Mouse (Mus musculus): ENCODE data around the gene Mdga1. TPM values are rescaled to one million over a fixed set of nuclear protein-coding genes. Genes with fewer than 3 reads are reported as not detected.

Mdga1 gene
- total RNA-seq, 2 experiments from 2014 or later = 58.1 to 60.2 TPM

GRCm38 (mm10) chr17:29831696-29832095 is 138.2 kb downstream of the Mdga1 start:
- intact Hi-C loops (cut with DNase I) = no loop called here
- no peak for DNase-seq (ENCODE audit: extremely low spot score in 1 of 2, low spot score in 2 of 2)

- intact Hi-C loops (cut with DNase I) = no loop called here
- DNase-seq (ENCODE audit: extremely low spot score in 1 of 2, low spot score in 2 of 2) = peak in 1 of 2 experiments; percentile 16
These were observed 140.8 kb downstream of the Mdga1 start for GRCm38 (mm10) chr17:29829136-29829535.

DNA sequence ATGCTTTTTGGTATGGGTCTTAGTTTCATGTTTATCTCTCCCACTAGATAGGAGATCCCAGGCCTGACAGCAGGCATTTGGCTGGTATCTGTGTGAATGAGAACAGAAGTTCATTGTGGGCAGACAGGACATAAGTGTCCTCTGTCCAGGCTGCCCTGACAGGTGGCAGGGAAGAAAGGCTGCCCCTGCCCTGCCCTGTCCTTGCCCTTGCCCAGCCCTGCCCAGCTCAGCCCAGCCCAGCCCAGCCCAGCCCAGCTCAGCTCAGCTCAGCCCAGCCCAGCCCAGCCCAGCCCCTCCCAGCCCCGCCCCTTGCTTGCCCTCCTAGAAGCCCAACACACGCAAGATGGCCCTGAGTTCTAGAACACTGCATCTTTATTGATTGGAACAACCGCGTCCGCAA is 142.3 kb downstream of the Mdga1 start:
- no peak for DNase-seq (ENCODE audit: extremely low spot score in 1 of 2, low spot score in 2 of 2)
- intact Hi-C loops (cut with DNase I) = no loop called here

DNA sequence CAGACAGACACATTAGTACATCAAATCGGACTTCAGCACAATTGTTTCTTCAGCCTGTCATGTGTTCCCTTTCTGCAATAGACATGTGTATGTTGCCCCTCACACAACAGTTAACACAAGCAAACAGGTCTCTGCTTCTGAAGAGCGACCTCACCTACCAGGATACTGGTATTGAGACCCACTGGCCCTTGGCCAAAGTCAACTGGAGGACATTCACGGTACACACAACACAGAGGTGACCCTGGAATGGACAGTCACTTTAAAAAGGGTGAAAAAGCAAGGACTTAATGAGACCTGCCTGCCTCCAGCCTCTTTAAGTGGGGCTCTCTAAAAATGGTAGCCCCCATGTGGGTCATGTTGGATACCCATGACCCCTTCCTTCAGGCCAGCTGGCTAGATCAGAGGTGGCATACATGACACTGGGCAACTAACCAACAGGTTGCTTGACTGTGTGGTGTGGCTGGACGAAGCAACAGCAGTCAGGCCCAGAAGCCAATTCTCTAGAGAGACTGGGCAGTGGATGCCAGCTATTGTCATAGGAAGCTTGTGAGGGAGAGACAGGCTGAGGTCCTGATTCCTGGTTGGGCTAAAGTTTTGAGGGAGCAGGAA is 145.3 kb downstream of the Mdga1 start:
- intact Hi-C loops (cut with DNase I) = no loop called here
- DNase-seq (ENCODE audit: extremely low spot score in 1 of 2, low spot score in 2 of 2) = no peak

DNA sequence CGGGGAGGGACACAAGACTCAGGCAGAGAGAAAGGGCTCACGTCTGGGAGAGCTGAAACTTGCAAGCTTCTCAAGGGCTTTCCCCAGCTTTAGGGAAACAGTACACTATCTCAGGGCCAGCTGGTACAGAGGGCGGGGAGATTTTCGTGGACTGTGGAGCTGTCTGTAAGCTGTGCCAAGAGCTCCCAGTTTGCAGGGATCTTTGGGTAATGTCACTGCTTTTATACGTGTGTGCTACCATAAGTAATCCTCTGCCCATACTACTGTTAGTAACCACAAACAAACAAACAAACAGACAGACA is 145.7 kb downstream of the Mdga1 start:
- intact Hi-C loops (cut with DNase I) = no loop called here
- no peak for DNase-seq (ENCODE audit: extremely low spot score in 1 of 2, low spot score in 2 of 2)

- intact Hi-C loops (cut with DNase I) = no loop called here
- no peak for DNase-seq (ENCODE audit: extremely low spot score in 1 of 2, low spot score in 2 of 2)
These were observed 146.3 kb downstream of the Mdga1 start for GRCm38 (mm10) chr17:29823439-29824207.

DNA sequence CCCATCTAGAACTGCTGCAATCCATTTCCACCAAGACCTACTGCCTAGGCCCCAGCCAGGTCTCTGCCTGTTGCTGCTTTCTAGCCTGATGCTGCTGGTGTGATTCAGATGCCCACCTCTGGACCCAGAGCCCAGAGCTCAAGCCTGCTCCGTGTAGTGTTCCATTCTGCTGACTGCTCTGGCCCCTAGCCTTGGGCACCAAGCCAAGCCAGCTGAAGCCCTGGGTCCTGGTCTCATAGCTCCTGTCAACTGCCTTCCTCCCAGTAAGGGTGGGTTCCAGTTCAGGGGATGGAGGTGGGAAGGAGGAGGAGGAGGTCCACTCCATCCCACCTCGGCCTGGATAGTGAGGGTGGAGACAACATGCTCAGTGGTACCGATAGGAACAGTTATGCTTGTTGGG is 150.3 kb downstream of the Mdga1 start:
- intact Hi-C loops (cut with DNase I) = no loop called here
- DNase-seq (ENCODE audit: extremely low spot score in 1 of 2, low spot score in 2 of 2) = no peak

DNA sequence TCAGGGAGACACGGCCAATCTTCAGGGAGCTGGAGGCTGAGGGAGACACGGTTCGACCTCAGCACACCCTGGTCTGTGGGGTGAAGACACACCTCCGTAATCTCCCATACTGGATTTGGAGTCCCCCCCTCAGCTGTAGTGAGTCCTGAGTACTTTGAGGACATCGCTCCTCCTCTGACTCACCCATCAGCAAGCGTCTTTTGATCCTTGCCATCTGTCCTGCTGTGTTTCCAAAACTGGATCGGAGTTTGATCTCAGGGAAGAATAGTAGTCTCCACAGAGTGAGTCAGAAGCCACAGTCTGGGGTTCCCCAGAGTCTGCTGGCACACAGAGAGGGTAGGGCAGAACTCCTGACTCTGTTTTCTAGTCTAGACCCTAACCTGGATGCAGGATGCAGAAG is 150.9 kb downstream of the Mdga1 start:
- intact Hi-C loops (cut with DNase I) = no loop called here
- no peak for DNase-seq (ENCODE audit: extremely low spot score in 1 of 2, low spot score in 2 of 2)

DNA sequence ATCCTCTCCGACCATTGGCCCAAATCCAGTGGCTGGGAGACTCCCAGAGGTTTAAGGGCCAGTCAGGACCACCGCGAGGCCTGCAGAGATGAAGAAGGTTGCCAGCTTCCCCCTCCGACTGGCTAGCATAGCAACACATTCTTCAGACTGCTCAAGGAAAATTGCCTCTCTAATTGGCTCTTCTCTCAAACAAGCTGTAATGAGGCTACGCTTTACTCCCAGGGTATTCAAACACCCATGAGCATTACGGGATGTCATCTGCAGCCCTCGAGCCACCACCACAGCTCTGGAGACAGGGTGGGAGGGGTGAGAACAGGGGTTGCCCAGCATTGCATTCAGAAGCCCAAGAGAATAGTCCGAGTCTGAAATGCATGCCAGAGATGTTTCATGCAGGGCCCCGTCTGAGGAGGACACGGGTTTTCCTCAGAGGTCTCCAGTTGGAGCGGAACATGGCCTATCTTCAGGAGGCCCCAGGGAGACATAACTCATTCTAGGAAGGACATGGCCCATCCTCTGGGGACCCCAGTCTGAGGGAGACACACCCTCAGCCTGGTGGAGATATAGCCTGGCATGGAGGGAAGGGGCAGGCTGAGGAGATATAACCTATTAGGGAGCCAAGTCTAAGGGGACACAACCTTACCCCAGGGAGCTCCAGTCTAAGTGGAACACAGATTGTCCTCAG is 151.5 kb downstream of the Mdga1 start:
- DNase-seq (ENCODE audit: extremely low spot score in 1 of 2, low spot score in 2 of 2) = no peak
- intact Hi-C loops (cut with DNase I) = no loop called here

DNA sequence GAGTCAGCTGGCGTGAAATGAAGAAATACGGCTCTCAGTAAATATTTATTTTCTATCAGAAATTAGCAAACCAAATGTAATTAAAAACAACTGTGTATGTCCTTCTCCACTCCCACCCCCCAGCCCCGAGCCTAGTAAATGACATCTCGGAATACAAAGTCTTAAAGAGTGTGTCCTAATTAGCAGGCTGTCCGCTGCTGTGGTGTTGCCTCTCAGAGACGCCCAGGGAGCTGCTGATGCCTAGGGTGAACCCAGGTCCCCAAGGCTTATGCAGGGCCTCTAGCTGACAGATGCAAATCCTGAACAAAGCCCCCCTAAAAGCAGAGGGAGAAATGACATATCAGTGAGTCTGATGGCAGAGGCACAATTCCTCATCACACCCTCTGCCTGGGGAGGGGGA is 155.1 kb downstream of the Mdga1 start:
- no peak for DNase-seq (ENCODE audit: extremely low spot score in 1 of 2, low spot score in 2 of 2)

GRCm38 (mm10) chr17:29813328-29813727 is 156.6 kb downstream of the Mdga1 start:
- intact Hi-C loops (cut with DNase I) = no loop called here
- DNase-seq (ENCODE audit: extremely low spot score in 1 of 2, low spot score in 2 of 2) = no peak

More for the DNA sequence above, 155.1 kb downstream of the Mdga1 start:
- intact Hi-C loops (cut with DNase I) = no loop called here

DNA sequence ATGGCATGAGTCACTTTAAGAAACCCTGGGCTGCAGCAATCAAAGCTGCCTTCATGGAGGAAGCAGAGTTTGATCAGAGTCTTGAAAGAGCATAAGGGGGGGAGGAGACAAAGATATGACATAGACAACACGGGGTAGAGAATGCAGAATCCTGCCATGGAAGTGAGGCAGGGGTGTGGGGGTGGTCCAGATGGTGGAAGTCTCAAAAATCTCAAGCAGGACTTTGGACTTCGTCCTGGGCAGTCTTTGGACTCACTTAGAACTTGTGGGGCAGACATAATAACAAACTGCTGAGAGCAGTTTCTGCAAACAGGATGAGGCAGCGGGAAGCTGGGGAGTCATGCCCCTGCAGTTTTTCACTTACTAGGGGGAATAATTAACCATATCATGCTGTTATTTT is 166.3 kb downstream of the Mdga1 start:
- no peak for DNase-seq (ENCODE audit: extremely low spot score in 1 of 2, low spot score in 2 of 2)
- intact Hi-C loops (cut with DNase I) = no loop called here

DNA sequence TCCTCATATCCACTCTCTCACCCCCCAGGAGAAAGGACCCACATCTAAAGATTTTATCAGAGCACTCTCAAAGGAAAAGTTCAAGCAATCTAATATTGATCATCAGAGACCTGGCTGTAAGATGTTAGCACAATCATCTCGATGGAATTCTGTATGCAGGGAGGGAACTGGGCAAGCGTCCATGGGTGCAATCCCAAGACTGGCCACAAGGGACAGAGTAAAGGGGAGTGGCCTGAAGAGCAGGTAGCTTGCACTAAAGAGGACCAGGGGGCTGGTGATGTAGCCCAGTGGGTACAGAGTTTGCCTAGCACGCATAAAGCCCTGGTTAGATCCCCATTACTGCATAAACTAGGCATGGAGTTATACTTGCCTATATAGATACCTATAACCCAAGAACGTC is 168.5 kb downstream of the Mdga1 start:
- intact Hi-C loops (cut with DNase I) = no loop called here
- peak in 1 of 2 experiments; percentile 80 for DNase-seq (ENCODE audit: extremely low spot score in 1 of 2, low spot score in 2 of 2)

DNA sequence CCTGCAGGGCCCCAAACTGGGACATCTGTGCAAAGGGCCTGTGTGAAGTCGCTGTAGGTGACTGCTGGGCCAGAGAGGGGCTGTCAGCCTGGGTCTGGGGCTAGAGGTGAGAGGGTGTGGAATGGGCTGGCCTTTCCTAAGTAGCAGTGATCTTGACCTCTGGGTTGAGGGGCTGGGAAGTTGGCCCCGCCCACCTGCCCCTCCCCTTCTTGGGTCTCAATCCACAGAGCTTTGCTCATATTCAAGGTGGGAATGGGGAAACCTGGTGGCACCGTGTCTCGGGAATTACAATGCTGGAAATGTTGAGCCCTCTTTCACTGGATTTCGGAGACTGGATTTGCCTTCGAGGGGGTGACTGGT is 169.8 kb downstream of the Mdga1 start:
- intact Hi-C loops (cut with DNase I) = no loop called here
- DNase-seq (ENCODE audit: extremely low spot score in 1 of 2, low spot score in 2 of 2) = no peak

- intact Hi-C loops (cut with DNase I) = loop anchor here (5.0 kb wide), 1 partner anchor 83 kb away; no protein-coding TSS in a partner anchor
These were observed 170.3 kb downstream of the Mdga1 start for GRCm38 (mm10) chr17:29799398-29800095.

DNA sequence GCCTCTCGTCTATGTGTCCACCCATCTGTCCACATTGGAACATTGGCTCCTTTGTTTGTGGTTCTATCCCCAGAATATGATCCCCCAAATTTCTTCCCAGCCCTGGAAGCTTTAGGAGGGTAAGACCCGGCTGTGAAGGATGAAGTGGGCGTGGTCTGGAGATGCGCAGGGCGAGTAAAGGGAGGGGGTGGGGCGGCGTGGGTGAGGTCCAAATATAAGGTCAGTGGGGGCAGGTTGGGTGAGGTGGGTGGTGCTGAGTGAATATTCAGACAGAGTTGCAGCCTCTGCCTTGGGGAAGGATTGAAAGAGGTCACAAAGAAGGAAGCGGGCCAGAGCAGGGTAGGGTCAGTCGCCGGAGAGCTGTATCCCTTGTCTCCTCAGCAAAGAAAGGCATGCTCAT is 171.7 kb downstream of the Mdga1 start:
- no peak for DNase-seq (ENCODE audit: extremely low spot score in 1 of 2, low spot score in 2 of 2)
- intact Hi-C loops (cut with DNase I) = loop anchor here (5.0 kb wide), 1 partner anchor 84 kb away; no protein-coding TSS in a partner anchor

More at GRCm38 (mm10) chr17:29799398-29800095, 170.3 kb downstream of the Mdga1 start:
- no peak for DNase-seq (ENCODE audit: extremely low spot score in 1 of 2, low spot score in 2 of 2)

DNA sequence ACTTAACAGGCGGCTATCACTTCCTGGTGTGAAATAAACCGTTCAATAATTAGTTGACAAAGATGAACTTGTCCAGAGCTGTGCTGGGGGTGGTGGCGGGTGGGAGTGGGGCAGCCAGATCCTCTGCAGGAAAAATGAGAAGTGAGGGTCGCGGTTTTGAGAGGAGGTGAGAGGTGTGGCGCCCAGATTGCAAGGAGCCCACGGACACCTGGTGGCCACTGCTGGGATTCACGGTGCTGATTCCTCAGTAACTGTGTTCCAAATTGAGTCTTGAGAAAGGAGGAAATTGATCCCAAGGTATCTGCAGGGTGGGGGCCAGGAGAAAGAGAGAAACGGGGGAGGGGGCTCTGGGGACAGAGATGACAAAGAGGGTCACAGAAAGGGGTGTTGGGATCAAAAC is 173.1 kb downstream of the Mdga1 start:
- no peak for DNase-seq (ENCODE audit: extremely low spot score in 1 of 2, low spot score in 2 of 2)
- intact Hi-C loops (cut with DNase I) = loop anchor here (5.0 kb wide), 1 partner anchor 86 kb away; no protein-coding TSS in a partner anchor

- DNase-seq (ENCODE audit: extremely low spot score in 1 of 2, low spot score in 2 of 2) = peak in 1 of 2 experiments; percentile 89
- intact Hi-C loops (cut with DNase I) = loop anchor here (5.0 kb wide), 1 partner anchor 86 kb away; no protein-coding TSS in a partner anchor
These were observed 173.8 kb downstream of the Mdga1 start for GRCm38 (mm10) chr17:29796086-29796485.

- intact Hi-C loops (cut with DNase I) = loop anchor here (5.0 kb wide), 1 partner anchor 87 kb away; no protein-coding TSS in a partner anchor
- peak; percentile 54 to 62 for DNase-seq (ENCODE audit: extremely low spot score in 1 of 2, low spot score in 2 of 2)
These were observed 174.7 kb downstream of the Mdga1 start for GRCm38 (mm10) chr17:29795050-29795770.

All from left cerebral cortex, postnatal 10 days (tissue).